Mouse (Mus musculus) kidney, embryonic 14.5 days (tissue): ENCODE data around the gene Dhdds. TPM values are rescaled to one million over a fixed set of nuclear protein-coding genes. Genes with fewer than 3 reads are reported as not detected.

ENCODE experiments used
- ATAC-seq: fragments of 200-750 bp; cut with Nextera tagmentation; 2 replicates; pipeline ENCODE4 v1.8.0; 2017; ENCODE audit warnings: moderate number of reproducible peaks, mild to moderate bottlenecking, moderate TSS enrichment, moderate library complexity; ENCODE audit not compliant: low FRiP score, low TSS enrichment
- H3K27ac ChIP-seq: fragments of 300-500 bp; sonication (generic); 2 replicates; pipeline ENCODE4 v1.5.1; 2014; ENCODE audit warnings: low read depth, mild to moderate bottlenecking, low read length, moderate library complexity, mixed read lengths
- H3K27me3 ChIP-seq: fragments of 300-500 bp; sonication (generic); 2 replicates; pipeline ENCODE4 v1.6.1; 2014; ENCODE audit warnings: mild to moderate bottlenecking, low read length; ENCODE audit not compliant: control insufficient read depth, insufficient read depth
- H3K36me3 ChIP-seq: fragments of 300-500 bp; sonication (generic); 2 replicates; pipeline ENCODE4 v1.6.1; 2014; ENCODE audit warnings: low read length, mixed read lengths; ENCODE audit not compliant: control insufficient read depth, insufficient read depth
- H3K4me1 ChIP-seq: fragments of 300-500 bp; sonication (generic); 2 replicates; pipeline ENCODE4 v1.6.1; 2014; ENCODE audit warnings: low read length, mixed read lengths; ENCODE audit not compliant: control insufficient read depth, insufficient read depth
- H3K4me2 ChIP-seq: fragments of 300-500 bp; sonication (generic); replicated peaks from 2 replicates; pipeline ENCODE4 v1.6.1; 2014; ENCODE audit warnings: low read depth, mild to moderate bottlenecking, low read length
- H3K4me3 ChIP-seq: fragments of 300-500 bp; sonication (generic); 2 replicates; pipeline ENCODE4 v1.5.1; 2014; ENCODE audit warnings: mild to moderate bottlenecking, low read length
- H3K9ac ChIP-seq: fragments of 300-500 bp; sonication (generic); 2 replicates; pipeline ENCODE4 v1.6.1; 2014; ENCODE audit warnings: low read depth, mild to moderate bottlenecking, low read length, moderate library complexity
- H3K9me3 ChIP-seq: fragments of 300-500 bp; sonication (generic); 2 replicates; pipeline ENCODE4 v1.6.1; 2016; ENCODE audit warnings: low read length; ENCODE audit not compliant: control insufficient read depth
- WGBS: fragments of 180-500 bp; shearing (Covaris S2); extraction: QIAGEN DNeasy Blood & Tissue Kit; methylation state at CpG from one replicate; pipeline ENCODE4 v1.1.7; 2014; 5-methylcytosine and 5-hydroxymethylcytosine counted together
- polyA plus RNA-seq: library from polyadenylated mRNA; unstranded; fragments of >200 nt; fragmentation: Nextera tagmentation; extraction: Ambion mirVana; gene quantifications from 2 replicates; pipeline ENCODE4 v1.2.1, GENCODE M21; 2014

Gene Dhdds
- polyA plus RNA-seq, 1 experiment from 2014 or later = 42.9 TPM

DNA sequence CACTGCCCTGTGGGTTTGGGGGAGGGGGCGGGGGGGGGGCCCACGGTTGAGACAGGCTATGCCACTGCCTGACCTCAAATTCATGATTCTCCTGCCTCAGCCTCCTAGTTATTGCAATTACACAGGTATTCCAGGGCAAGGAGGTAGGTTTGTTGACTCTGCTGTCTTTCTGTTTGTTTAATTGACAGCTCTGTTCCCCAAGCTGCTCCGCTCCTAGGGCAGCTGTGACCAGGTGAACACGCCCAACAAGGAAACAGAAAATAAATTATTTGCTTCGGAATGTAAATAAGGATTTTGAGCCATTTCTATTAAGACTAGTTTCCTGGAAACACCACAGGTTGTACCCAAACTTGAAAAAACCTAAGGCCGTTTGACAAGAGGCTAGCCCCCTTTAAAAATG, 9.0 kb upstream of the Dhdds start:
- no peak overlapping the region for H3K4me2 ChIP-seq
- no peak overlapping the region for H3K9ac ChIP-seq
- no peaks in the 10 kb centered on the region for H3K27me3 ChIP-seq
- 67% methylated on average over 6 of the region's 6 CpGs for WGBS
- H3K4me1 ChIP-seq = peaks cover 14% of the 10 kb centered on the region; the same call in 1 of the 2 replicates
- H3K9me3 ChIP-seq = no peaks in the 10 kb centered on the region
- H3K36me3 ChIP-seq = no peaks in the 10 kb centered on the region
- no peak for ATAC-seq
- H3K27ac ChIP-seq = no peak overlapping the region
- no peak overlapping the region for H3K4me3 ChIP-seq

DNA sequence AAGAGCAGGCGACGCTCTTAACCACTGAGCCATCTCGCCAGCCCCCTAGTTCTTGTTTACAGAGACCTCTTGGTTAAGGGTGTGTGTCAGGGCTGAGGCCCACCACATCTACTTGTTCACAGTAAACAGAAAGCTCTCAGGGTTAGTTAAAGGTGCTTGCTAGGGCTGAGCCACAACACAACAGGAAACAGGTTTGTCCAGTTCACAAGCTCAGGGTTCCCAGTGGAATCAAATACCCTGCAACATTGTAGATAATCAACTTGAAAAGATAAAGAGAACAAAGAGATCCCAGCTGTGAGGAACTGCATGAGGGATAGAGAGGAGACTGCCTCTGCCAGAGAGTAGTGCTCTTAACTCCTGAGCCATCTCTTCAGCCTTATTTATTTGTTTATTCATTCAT, 6.1 kb upstream of the Dhdds start:
- Histone ChIP-seq H3K9me3 (no peaks in the 10 kb centered on the region), H3K4me3 (no peak overlapping the region), H3K27me3 (no peaks in the 10 kb centered on the region), H3K4me2 (no peak overlapping the region), H3K36me3 (no peaks in the 10 kb centered on the region), H3K4me1 (peaks cover 9% of the 10 kb centered on the region; the same call in 1 of the 2 replicates), H3K9ac (no peak overlapping the region), H3K27ac (no peak overlapping the region)
- no peak for ATAC-seq
- 91% methylated on average over 3 of the region's 3 CpGs for WGBS

DNA sequence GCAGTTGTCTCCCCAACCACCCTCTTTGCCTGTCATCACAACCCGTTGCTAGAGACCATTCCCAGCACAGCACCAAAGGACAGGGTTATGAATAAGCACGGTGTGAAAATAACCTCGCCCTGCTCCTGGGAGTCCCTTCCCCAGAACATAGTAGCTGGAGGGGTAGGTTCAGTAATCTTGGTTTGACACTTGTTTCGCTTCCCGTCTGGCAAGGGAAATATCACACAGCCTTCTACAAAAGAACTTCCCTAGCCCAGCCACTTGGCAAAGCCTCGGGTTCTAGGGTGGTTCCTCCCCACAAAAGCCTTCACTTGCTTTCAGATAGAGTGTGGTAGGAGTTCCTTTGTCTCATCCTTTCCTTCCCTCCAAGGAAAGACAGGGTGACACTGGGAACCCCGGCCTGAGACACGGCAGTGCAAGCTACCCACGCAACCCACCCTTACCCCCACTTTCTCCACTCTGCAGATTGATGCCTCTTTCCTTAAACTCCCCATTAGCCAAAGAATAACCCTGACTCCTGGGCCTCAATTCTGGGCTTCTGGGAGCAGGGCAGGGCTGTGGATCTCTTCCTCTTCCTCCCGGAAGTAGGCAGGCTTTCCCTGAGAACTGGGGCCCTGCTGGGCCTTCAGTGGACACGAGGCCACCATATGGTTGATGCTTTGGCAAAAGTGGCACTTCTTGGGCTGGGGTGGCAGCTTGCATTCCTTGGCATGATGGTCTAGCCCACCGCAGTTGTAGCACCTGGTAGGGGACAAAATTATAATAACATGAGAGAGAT, 5.1 kb upstream of the Dhdds start:
- Histone ChIP-seq H3K27ac (no peak overlapping the region), H3K9me3 (no peaks in the 10 kb centered on the region), H3K4me1 (no peaks in the 10 kb centered on the region), H3K4me3 (no peak overlapping the region), H3K36me3 (no peaks in the 10 kb centered on the region), H3K9ac (no peak overlapping the region), H3K27me3 (no peaks in the 10 kb centered on the region), H3K4me2 (no peak overlapping the region)
- 85% methylated on average over 12 of the region's 12 CpGs for WGBS
- no peak for ATAC-seq

DNA sequence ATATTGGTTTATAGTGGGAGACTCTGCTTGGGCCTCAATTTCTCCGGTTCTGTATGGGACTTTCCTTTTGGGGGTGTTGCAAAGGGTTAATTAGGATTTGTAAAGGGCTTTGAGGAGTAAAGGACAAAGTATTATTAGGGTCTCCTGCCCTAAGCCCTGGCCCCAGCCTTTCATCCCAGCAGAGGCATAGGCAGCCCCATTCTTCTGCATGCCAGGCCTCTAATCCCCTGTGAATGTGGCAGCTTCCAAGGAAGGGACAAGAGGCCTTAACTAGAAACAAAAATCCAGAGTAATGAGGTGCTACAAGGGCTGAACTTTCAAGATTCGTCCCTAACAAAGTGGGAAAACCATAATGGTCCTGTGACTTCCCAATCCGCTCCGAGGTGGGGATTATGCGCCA, 2.2 kb upstream of the Dhdds start:
- Histone ChIP-seq H3K9me3 (no peaks in the 10 kb centered on the region), H3K27ac (no peak overlapping the region), H3K36me3 (0 out of 2 replicates have a peak, but pooled peaks cover 3% of the 10 kb centered on the region), H3K4me2 (no peak overlapping the region), H3K4me3 (no peak overlapping the region), H3K4me1 (peaks cover 5% of the 10 kb centered on the region; the same call in 1 of the 2 replicates), H3K27me3 (no peaks in the 10 kb centered on the region), H3K9ac (no peak overlapping the region)
- ATAC-seq = no peak
- 69% methylated on average over 5 of the region's 5 CpGs for WGBS

DNA sequence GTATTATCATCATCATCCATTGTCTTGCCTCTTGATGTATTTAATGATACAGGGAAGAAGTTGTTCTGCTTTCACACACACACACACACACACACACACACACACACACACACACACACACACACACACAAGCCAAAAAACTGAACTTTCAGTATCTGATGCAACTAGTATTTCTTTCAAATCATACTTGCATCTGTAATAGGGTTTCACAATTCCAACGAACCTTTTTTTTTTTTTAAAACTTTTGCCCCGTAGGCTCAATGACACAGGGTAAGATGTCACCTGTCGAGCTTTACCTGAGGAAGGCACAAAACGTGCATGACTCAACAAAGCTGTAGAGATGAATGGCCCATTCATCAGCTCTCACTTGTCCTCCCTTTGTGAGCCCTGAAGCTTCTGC, 1.5 kb upstream of the Dhdds start:
- no peak overlapping the region for H3K4me2 ChIP-seq
- no peak overlapping the region for H3K9ac ChIP-seq
- WGBS = 61% methylated on average over 4 of the region's 4 CpGs
- no peaks in the 10 kb centered on the region for H3K27me3 ChIP-seq
- no peaks in the 10 kb centered on the region for H3K9me3 ChIP-seq
- H3K27ac ChIP-seq = no peak overlapping the region
- ATAC-seq = no peak
- H3K36me3 ChIP-seq = 0 out of 2 replicates have a peak, but pooled peaks cover 3% of the 10 kb centered on the region
- peaks cover 5% of the 10 kb centered on the region; the same call in 1 of the 2 replicates for H3K4me1 ChIP-seq
- H3K4me3 ChIP-seq = no peak overlapping the region

DNA sequence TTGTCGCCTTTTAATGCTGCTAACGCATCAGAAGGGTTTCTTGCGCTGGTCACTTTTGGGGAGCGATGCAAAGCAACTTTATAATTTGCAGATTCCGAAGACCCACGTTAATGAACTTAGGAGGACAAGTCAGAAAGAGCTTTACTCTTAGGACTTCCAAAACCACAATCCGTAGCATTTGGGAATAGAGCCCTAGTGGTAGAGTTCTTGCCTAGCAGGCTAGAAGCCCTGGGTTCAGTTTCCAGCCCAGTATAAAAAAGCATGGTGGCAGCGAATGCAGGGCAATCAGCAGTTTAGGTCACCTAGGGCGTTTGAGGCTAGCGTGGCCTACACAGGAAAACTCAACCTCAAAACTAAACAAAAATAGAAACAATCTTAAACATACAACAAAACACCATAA, 992 bp upstream of the Dhdds start:
- Histone ChIP-seq H3K4me2 (no peak overlapping the region), H3K4me3 (no peak overlapping the region), H3K36me3 (peaks cover 5% of the 10 kb centered on the region; the same call in 1 of the 2 replicates), H3K9me3 (no peaks in the 10 kb centered on the region), H3K4me1 (peaks cover 5% of the 10 kb centered on the region; the same call in 1 of the 2 replicates), H3K27ac (no peak overlapping the region), H3K27me3 (no peaks in the 10 kb centered on the region), H3K9ac (no peak overlapping the region)
- WGBS = 42% methylated on average over 10 of the region's 10 CpGs
- no peak for ATAC-seq

DNA sequence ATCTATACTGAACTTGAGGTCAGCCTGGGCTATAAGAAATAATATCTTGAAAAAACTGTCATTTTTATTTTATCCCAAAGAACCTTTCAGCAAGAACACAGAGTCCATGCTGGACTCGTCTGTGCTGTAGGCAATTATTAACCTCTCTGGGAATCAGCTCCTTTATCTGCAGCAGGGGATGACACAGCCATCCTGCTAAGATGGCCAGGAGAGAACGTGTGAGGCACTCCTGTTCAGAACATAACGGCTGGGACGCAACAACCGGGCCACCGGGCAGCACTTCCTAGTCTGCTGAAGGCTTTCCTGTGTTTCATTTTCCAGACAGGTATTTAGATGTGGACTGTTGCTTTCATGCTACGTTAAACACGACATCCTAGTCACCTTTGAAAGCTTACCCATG, 6.0 kb downstream of the Dhdds start:
- Histone ChIP-seq H3K27ac (no peak overlapping the region), H3K9me3 (no peaks in the 10 kb centered on the region), H3K36me3 (peaks cover 55% of the 10 kb centered on the region), H3K4me1 (peaks cover 3% of the 10 kb centered on the region; the same call in 1 of the 2 replicates), H3K4me2 (no peak overlapping the region), H3K9ac (no peak overlapping the region), H3K27me3 (no peaks in the 10 kb centered on the region), H3K4me3 (no peak overlapping the region)
- ATAC-seq = no peak
- 85% methylated on average over 8 of the region's 8 CpGs for WGBS

DNA sequence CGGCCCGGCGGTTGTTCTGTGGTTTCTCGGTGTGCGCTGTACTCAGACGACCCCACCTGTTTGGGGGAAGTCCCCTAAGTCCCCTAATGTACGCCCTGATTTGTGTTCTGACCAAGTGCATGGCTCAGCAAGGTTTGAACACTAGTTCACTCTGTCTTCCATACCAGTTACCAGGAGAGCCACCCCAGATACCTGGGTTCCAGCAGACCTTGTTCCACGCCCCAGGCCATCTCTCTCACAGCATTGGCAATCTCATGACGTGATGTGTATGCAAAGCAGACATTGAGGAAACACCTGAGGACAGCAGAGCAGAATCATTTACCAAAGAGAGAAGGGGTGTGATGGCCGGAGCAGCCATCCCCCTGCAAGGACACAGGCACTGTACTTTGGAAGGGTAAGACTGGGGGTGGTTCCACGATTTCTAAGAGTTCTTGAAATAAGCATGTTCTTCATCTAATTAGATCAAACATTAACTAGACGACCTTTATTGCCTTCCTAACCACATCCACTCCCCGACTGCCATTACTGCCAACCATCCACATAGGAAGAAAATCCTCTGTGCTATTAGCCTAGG, 9.5 kb downstream of the Dhdds start:
- H3K27ac ChIP-seq = no peak overlapping the region
- H3K27me3 ChIP-seq = no peaks in the 10 kb centered on the region
- no peak overlapping the region for H3K4me2 ChIP-seq
- no peak overlapping the region for H3K4me3 ChIP-seq
- no peaks in the 10 kb centered on the region for H3K9me3 ChIP-seq
- WGBS = 90% methylated on average over 13 of the region's 13 CpGs
- no peak for ATAC-seq
- no peaks in the 10 kb centered on the region for H3K4me1 ChIP-seq
- peaks cover 51% of the 10 kb centered on the region for H3K36me3 ChIP-seq
- H3K9ac ChIP-seq = no peak overlapping the region

DNA sequence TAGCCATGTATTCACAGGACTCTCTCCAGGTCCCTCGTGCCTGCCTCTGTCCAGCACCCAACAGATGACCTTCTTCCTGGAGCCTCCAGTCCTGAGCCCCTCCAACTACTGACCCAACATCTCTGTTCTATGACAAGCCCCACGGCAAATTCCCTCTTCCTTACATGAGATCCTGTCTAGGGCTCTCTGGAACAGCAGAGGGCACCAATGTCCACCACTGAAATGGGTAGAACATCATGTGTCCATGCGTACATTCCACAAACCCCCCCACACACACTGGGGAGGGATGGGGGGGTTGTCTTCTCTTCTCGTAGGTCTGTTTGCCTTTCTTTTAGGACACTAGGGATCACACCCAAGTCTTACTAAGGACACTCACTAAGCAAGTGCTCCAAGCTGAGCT, 10.7 kb downstream of the Dhdds start:
- no peak for ATAC-seq
- H3K36me3 ChIP-seq = peaks cover 52% of the 10 kb centered on the region
- WGBS = 72% methylated on average over 4 of the region's 4 CpGs

More for the DNA sequence above, 10.7 kb downstream of the Dhdds start:
- H3K4me3 ChIP-seq = no peak overlapping the region
- no peaks in the 10 kb centered on the region for H3K27me3 ChIP-seq
- no peaks in the 10 kb centered on the region for H3K9me3 ChIP-seq
- H3K27ac ChIP-seq = no peak overlapping the region
- no peak overlapping the region for H3K4me2 ChIP-seq
- no peaks in the 10 kb centered on the region for H3K4me1 ChIP-seq
- H3K9ac ChIP-seq = no peak overlapping the region
